Mouse (Mus musculus): ENCODE data around the gene Zfand5. TPM values are rescaled to one million over a fixed set of nuclear protein-coding genes. Genes with fewer than 3 reads are reported as not detected.

The Zfand5 gene
- polyA plus RNA-seq, 1 experiment from 2014 or later, result 136 TPM

DNA sequence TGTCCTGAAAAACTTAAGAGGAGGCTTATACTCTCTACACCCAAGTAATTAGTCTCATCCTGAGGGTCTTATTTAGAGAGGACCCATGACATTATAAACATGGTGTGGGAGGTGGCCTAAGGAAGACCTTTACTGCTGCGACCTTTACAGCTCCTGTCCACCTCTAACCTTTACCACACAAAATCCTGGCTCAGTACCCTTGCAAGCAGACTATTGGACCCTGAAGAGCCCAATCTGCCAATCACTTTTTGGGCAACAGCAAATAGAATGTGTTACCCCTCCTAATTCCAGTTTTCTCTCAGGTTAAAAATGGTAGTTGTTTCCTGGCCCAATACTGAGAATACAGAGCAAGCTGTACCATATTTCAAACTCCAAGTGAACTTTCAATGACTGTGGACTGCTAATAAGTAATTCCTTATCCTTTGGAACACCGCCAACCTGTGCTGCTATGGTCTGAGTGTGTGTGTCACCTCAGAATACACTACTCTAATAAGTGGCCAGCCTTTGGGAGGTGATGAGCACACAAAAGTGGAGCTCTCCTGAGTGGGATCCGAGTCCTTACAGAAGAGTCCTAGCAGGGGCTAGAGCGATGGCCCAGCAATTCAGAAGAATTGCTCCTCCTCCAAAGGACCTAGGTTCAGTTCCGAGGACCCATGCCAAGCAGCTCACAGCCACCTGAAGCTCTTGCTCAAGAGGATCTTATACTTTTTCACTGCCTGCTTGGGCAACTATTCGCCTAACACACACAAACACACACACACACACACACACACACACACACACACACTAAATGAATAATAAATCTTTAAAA is 58.4 kb downstream of the Zfand5 start:
- no peak for ATAC-seq (ENCODE audit: insufficient number of reproducible peaks, insufficient read depth, low FRiP score, low TSS enrichment)
- WGBS, result 82% methylated on average over 6 of the region's 6 CpGs
- H3K27ac ChIP-seq, result no peak overlapping the region
- no peaks in the 10 kb centered on the region for H3K4me1 ChIP-seq
- no peaks in the 10 kb centered on the region for H3K27me3 ChIP-seq
- no peak overlapping the region for H3K4me3 ChIP-seq
- no peaks in the 10 kb centered on the region for H3K9me3 ChIP-seq
- H3K4me2 ChIP-seq (replicated peaks), result no peak overlapping the region
- H3K9ac ChIP-seq, result no peak overlapping the region
- H3K36me3 ChIP-seq, result no peaks in the 10 kb centered on the region

DNA sequence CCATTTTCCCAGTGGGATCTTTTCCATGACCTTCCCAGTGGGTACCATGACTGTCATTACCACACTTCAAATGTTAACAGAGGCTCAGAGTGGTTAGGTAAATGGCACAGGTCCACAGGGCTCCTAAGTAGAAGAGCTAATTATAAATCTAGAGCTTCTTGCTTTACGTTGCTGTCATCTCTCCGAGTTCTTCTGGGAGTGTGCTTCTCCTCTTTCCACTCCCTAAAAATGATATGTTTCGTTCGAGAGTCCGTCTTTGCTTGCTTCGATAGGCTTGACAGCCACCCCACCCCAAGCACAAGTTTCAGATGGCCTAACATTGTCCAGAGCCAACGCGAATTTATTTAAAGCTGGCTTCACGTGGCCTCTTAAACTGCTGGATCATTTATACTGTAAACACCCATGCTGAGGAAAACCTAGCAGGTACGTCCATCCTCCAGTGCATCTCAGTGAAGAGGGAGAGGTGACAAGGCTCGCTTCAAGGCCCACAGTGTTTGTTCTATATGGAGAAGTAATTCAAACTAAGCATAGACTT is 59.6 kb downstream of the Zfand5 start:
- no peaks in the 10 kb centered on the region for H3K36me3 ChIP-seq
- H3K4me1 ChIP-seq, result no peaks in the 10 kb centered on the region
- no peaks in the 10 kb centered on the region for H3K9me3 ChIP-seq
- no peak overlapping the region for H3K27ac ChIP-seq
- no peaks in the 10 kb centered on the region for H3K27me3 ChIP-seq
- no peak overlapping the region for H3K4me2 ChIP-seq (replicated peaks)
- no peak for ATAC-seq (ENCODE audit: insufficient number of reproducible peaks, insufficient read depth, low FRiP score, low TSS enrichment)
- no peak overlapping the region for H3K9ac ChIP-seq
- 79% methylated on average over 11 of the region's 11 CpGs for WGBS
- no peak overlapping the region for H3K4me3 ChIP-seq

Other genes with a start within 250 kb of the Zfand5 start
- 0.06 and 0.12 TPM in 2 replicates for gene Gda, start 201.2 kb downstream of the Zfand5 start, polyA plus RNA-seq (2016; fragmentation: Nextera tagmentation; extraction: Ambion mirVana)

All from embryonic facial prominence, embryonic 12.5 days (tissue).